Mouse (Mus musculus): ENCODE data around the gene Serpinb1c. TPM values are rescaled to one million over a fixed set of nuclear protein-coding genes. Genes with fewer than 3 reads are reported as not detected.
A peak's percentile ranks its signal among the peaks of the same experiment; 100 is the strongest.
"Not testable (repeated sequence)": the region's sequence is repeated elsewhere in the genome, so short reads cannot be mapped to it uniquely, and the experiment has no call there.

Serpinb1c gene
- total and polyA plus RNA-seq, 2 experiments from 2014 or later: 0.82 TPM; not detected in 1

GRCm38 (mm10) chr13:32902481-32903015 lies 4.5 kb upstream of the Serpinb1c start:
- Histone ChIP-seq H3K36me3 (ENCODE audit: insufficient read depth, low read length) (no peaks in the 10 kb centered on the region), H3K4me2 (ENCODE audit: low read depth, low read length, poor library complexity, severe bottlenecking) (no peak overlapping the region), H3K4me3 (ENCODE audit: low read depth, low read length) (no peak overlapping the region), H3K27me3 (ENCODE audit: insufficient read depth, low read length) (no peaks in the 10 kb centered on the region), H3K4me1 (ENCODE audit: insufficient read depth, low read length) (no peaks in the 10 kb centered on the region), H3K9ac (replicated peaks; ENCODE audit: low read length, poor library complexity, severe bottlenecking) (no peak overlapping the region), H3K9me3 (ENCODE audit: low read length) (no peaks in the 10 kb centered on the region), H3K27ac (ENCODE audit: low read depth, low read length) (no peak overlapping the region)
- ATAC-seq (ENCODE audit: low FRiP score) (peak; percentile 83), DNase-seq (ENCODE audit: low spot score) (peak; percentile 93)
- TF ChIP-seq CTCF (IDR thresholded peaks at IDR 0.05): peak; percentile 91
- WGBS: 19% methylated on average over 4 of the region's 4 CpGs

GRCm38 (mm10) chr13:32900639-32901038 lies 2.6 kb upstream of the Serpinb1c start:
- no peak overlapping the region for H3K4me3 ChIP-seq (ENCODE audit: low read depth, low read length)
- H3K4me2 ChIP-seq (ENCODE audit: low read depth, low read length, poor library complexity, severe bottlenecking): no peak overlapping the region
- H3K36me3 ChIP-seq (ENCODE audit: insufficient read depth, low read length): no peaks in the 10 kb centered on the region
- H3K27ac ChIP-seq (ENCODE audit: low read depth, low read length): no peak overlapping the region
- TF ChIP-seq CTCF (IDR thresholded peaks at IDR 0.05): peak; percentile 71
- no peaks in the 10 kb centered on the region for H3K4me1 ChIP-seq (ENCODE audit: insufficient read depth, low read length)
- no peak overlapping the region for H3K9ac ChIP-seq (replicated peaks; ENCODE audit: low read length, poor library complexity, severe bottlenecking)
- WGBS: 12% methylated on average over 2 of the region's 2 CpGs
- ATAC-seq (ENCODE audit: low FRiP score): no peak
- H3K27me3 ChIP-seq (ENCODE audit: insufficient read depth, low read length): no peaks in the 10 kb centered on the region
- H3K9me3 ChIP-seq (ENCODE audit: low read length): no peaks in the 10 kb centered on the region
- DNase-seq (ENCODE audit: low spot score): peak; percentile 47

- H3K36me3 ChIP-seq (ENCODE audit: insufficient read depth, low read length); H3K4me2 ChIP-seq (ENCODE audit: low read depth, low read length, poor library complexity, severe bottlenecking); H3K4me1 ChIP-seq (ENCODE audit: insufficient read depth, low read length); H3K4me3 ChIP-seq (ENCODE audit: low read depth, low read length); H3K27me3 ChIP-seq (ENCODE audit: insufficient read depth, low read length); H3K27ac ChIP-seq (ENCODE audit: low read depth, low read length); H3K9ac ChIP-seq (replicated peaks; ENCODE audit: low read length, poor library complexity, severe bottlenecking); H3K9me3 ChIP-seq (ENCODE audit: low read length); ATAC-seq (ENCODE audit: low FRiP score); DNase-seq (ENCODE audit: low spot score): not testable (repeated sequence)
- 100% methylated on average over 1 of the region's 2 CpGs for WGBS
Observed at GRCm38 (mm10) chr13:32899114-32899513, 1.1 kb upstream of the Serpinb1c start.

GRCm38 (mm10) chr13:32896931-32897330 lies 1.1 kb downstream of the Serpinb1c start:
- Histone ChIP-seq H3K4me1 (ENCODE audit: insufficient read depth, low read length) (no peaks in the 10 kb centered on the region), H3K4me3 (ENCODE audit: low read depth, low read length) (no peak overlapping the region), H3K36me3 (ENCODE audit: insufficient read depth, low read length) (no peaks in the 10 kb centered on the region), H3K9me3 (ENCODE audit: low read length) (no peaks in the 10 kb centered on the region), H3K27ac (ENCODE audit: low read depth, low read length) (no peak overlapping the region), H3K27me3 (ENCODE audit: insufficient read depth, low read length) (no peaks in the 10 kb centered on the region), H3K9ac (replicated peaks; ENCODE audit: low read length, poor library complexity, severe bottlenecking) (no peak overlapping the region), H3K4me2 (ENCODE audit: low read depth, low read length, poor library complexity, severe bottlenecking) (no peak overlapping the region)
- WGBS: 79% methylated on average over 4 of the region's 4 CpGs
- ATAC-seq (ENCODE audit: low FRiP score) (no peak; the same call in 1 of the 2 replicates), DNase-seq (ENCODE audit: low spot score) (no peak)
- TF ChIP-seq CTCF (IDR thresholded peaks at IDR 0.05): no peak

- no peaks in the 10 kb centered on the region for H3K9me3 ChIP-seq (ENCODE audit: low read length)
- no peak overlapping the region for H3K4me3 ChIP-seq (ENCODE audit: low read depth, low read length)
- H3K9ac ChIP-seq (replicated peaks; ENCODE audit: low read length, poor library complexity, severe bottlenecking): no peak overlapping the region
- H3K36me3 ChIP-seq (ENCODE audit: insufficient read depth, low read length): no peaks in the 10 kb centered on the region
- DNase-seq (ENCODE audit: low spot score) (no peak), ATAC-seq (ENCODE audit: low FRiP score) (no peak)
- no peaks in the 10 kb centered on the region for H3K4me1 ChIP-seq (ENCODE audit: insufficient read depth, low read length)
- H3K27me3 ChIP-seq (ENCODE audit: insufficient read depth, low read length): no peaks in the 10 kb centered on the region
- no peak overlapping the region for H3K27ac ChIP-seq (ENCODE audit: low read depth, low read length)
- TF ChIP-seq CTCF (IDR thresholded peaks at IDR 0.05): no peak
- H3K4me2 ChIP-seq (ENCODE audit: low read depth, low read length, poor library complexity, severe bottlenecking): no peak overlapping the region
Observed at GRCm38 (mm10) chr13:32884755-32885154, 13.3 kb downstream of the Serpinb1c start.

GRCm38 (mm10) chr13:32873862-32874261 lies 24.1 kb downstream of the Serpinb1c start:
- WGBS: 79% methylated on average over 1 of the region's 1 CpGs

More at GRCm38 (mm10) chr13:32873862-32874261, 24.1 kb downstream of the Serpinb1c start:
- no peak overlapping the region for H3K9ac ChIP-seq (replicated peaks; ENCODE audit: low read length, poor library complexity, severe bottlenecking)
- no peak for DNase-seq (ENCODE audit: low spot score)
- no peak overlapping the region for H3K4me3 ChIP-seq (ENCODE audit: low read depth, low read length)
- H3K4me1 ChIP-seq (ENCODE audit: insufficient read depth, low read length): no peaks in the 10 kb centered on the region
- no peak for TF ChIP-seq CTCF (IDR thresholded peaks at IDR 0.05)
- no peaks in the 10 kb centered on the region for H3K27me3 ChIP-seq (ENCODE audit: insufficient read depth, low read length)
- H3K4me2 ChIP-seq (ENCODE audit: low read depth, low read length, poor library complexity, severe bottlenecking): no peak overlapping the region
- ATAC-seq (ENCODE audit: low FRiP score): no peak
- H3K9me3 ChIP-seq (ENCODE audit: low read length): no peaks in the 10 kb centered on the region
- H3K27ac ChIP-seq (ENCODE audit: low read depth, low read length): no peak overlapping the region
- no peaks in the 10 kb centered on the region for H3K36me3 ChIP-seq (ENCODE audit: insufficient read depth, low read length)

Data from midbrain, postnatal 0 days (tissue).